Mouse (Mus musculus): Measurements from ENCODE around the gene Gm48552. TPM values are rescaled to one million over a fixed set of nuclear protein-coding genes. Genes with fewer than 3 reads are reported as not detected.

Gm48552 gene
- polyA plus RNA-seq, 1 experiment = 0.73 TPM

- peak overlapping the region; percentile 80 for H3K4me2 ChIP-seq (ENCODE audit: low read depth)
- no peaks in the 10 kb centered on the region for H3K36me3 ChIP-seq (ENCODE audit: control insufficient read depth, insufficient read depth)
- peak overlapping the region; percentile 55 for H3K4me3 ChIP-seq
Observed at GRCm38 (mm10) chr10:81356352-81356990, 32.3 kb upstream of the Gm48552 start.

GRCm38 (mm10) chr10:81356991-81357844, 31.6 kb upstream of the Gm48552 start, which contains the start of gene Mfsd12:
Gene Mfsd12 (plus strand): TSS chr10:81357491.
- H3K4me3 ChIP-seq = peak within 1 kb of the TSS; percentile 55
- peak within 1 kb of the TSS; percentile 92 for H3K4me2 ChIP-seq (ENCODE audit: low read depth)
- H3K79me2 ChIP-seq (ENCODE audit: control insufficient read depth, insufficient read depth) = peaks cover 5% of the 10 kb centered on the region
- H3K36me3 ChIP-seq (ENCODE audit: control insufficient read depth, insufficient read depth) = no peaks in the 10 kb centered on the region
- TF ChIP-seq POLR2AphosphoS2 (IDR thresholded peaks at IDR 0.05; ENCODE audit: insufficient read length, low read depth) (peak; percentile 86), TCF3 (IDR thresholded peaks at IDR 0.05; ENCODE audit: insufficient read length, low read depth) (no peak), USF1 (IDR thresholded peaks at IDR 0.05; ENCODE audit: low read depth) (no peak), CEBPB (IDR thresholded peaks at IDR 0.05; ENCODE audit: insufficient read depth, poor library complexity, severe bottlenecking) (no peak), POLR2A (IDR thresholded peaks at IDR 0.05; ENCODE audit: insufficient read length, low read depth) (peak; percentile 95), MYOD1 (IDR thresholded peaks at IDR 0.05; ENCODE audit: control insufficient read depth in 1 of 3, insufficient read length in 2 of 3, low read depth in 2 of 3) (peak in 1 of 3 experiments; percentile 35), REST (IDR thresholded peaks at IDR 0.05; ENCODE audit: insufficient read depth, insufficient read length) (no peak), MYOG (IDR thresholded peaks at IDR 0.05; ENCODE audit: control insufficient read depth in 1 of 3, insufficient read depth in 1 of 3, insufficient read length in 2 of 3, low read depth in 2 of 3) (peak in 1 of 3 experiments; percentile 25), SRF (IDR thresholded peaks at IDR 0.05; ENCODE audit: control insufficient read depth, insufficient read length, low read depth) (peak; percentile 64), E2F4 (IDR thresholded peaks at IDR 0.05; ENCODE audit: insufficient read depth) (no peak), TCF12 (IDR thresholded peaks at IDR 0.05; ENCODE audit: insufficient read depth, poor library complexity, severe bottlenecking) (no peak), MAX (IDR thresholded peaks at IDR 0.05; ENCODE audit: low read depth) (no peak)
- H3ac ChIP-seq (ENCODE audit: control insufficient read depth, insufficient read length) = peak within 1 kb of the TSS; percentile 25
- H3K27me3 ChIP-seq (ENCODE audit: control insufficient read depth, insufficient read depth, insufficient read length) = no peaks in the 10 kb centered on the region

More at GRCm38 (mm10) chr10:81356352-81356990, 32.3 kb upstream of the Gm48552 start:
- TF ChIP-seq REST (IDR thresholded peaks at IDR 0.05; ENCODE audit: insufficient read depth, insufficient read length) (no peak), MYOD1 (IDR thresholded peaks at IDR 0.05; ENCODE audit: control insufficient read depth in 1 of 3, insufficient read length in 2 of 3, low read depth in 2 of 3) (peak in 2 of 3 experiments; percentile 44 to 88), MYOG (IDR thresholded peaks at IDR 0.05; ENCODE audit: control insufficient read depth in 1 of 3, insufficient read depth in 1 of 3, insufficient read length in 2 of 3, low read depth in 2 of 3) (peak in 1 of 3 experiments; percentile 75)
- Histone ChIP-seq H3ac (ENCODE audit: control insufficient read depth, insufficient read length) (no peak overlapping the region), H3K27me3 (ENCODE audit: control insufficient read depth, insufficient read depth, insufficient read length) (no peaks in the 10 kb centered on the region), H3K79me2 (ENCODE audit: control insufficient read depth, insufficient read depth) (peaks cover 5% of the 10 kb centered on the region)

- peak overlapping the region; percentile 92 for H3K4me2 ChIP-seq (ENCODE audit: low read depth)
- H3K79me2 ChIP-seq (ENCODE audit: control insufficient read depth, insufficient read depth) = peaks cover 5% of the 10 kb centered on the region
- H3K36me3 ChIP-seq (ENCODE audit: control insufficient read depth, insufficient read depth) = no peaks in the 10 kb centered on the region
- peak in 1 of 3 experiments; percentile 40 for TF ChIP-seq MYOG (IDR thresholded peaks at IDR 0.05; ENCODE audit: control insufficient read depth in 1 of 3, insufficient read depth in 1 of 3, insufficient read length in 2 of 3, low read depth in 2 of 3)
- TF ChIP-seq TCF12 (IDR thresholded peaks at IDR 0.05; ENCODE audit: insufficient read depth, poor library complexity, severe bottlenecking) = no peak
- no peak for TF ChIP-seq REST (IDR thresholded peaks at IDR 0.05; ENCODE audit: insufficient read depth, insufficient read length)
- peak overlapping the region; percentile 25 for H3ac ChIP-seq (ENCODE audit: control insufficient read depth, insufficient read length)
- peak overlapping the region; percentile 55 for H3K4me3 ChIP-seq
- no peaks in the 10 kb centered on the region for H3K27me3 ChIP-seq (ENCODE audit: control insufficient read depth, insufficient read depth, insufficient read length)
Observed at GRCm38 (mm10) chr10:81358209-81358608, 30.6 kb upstream of the Gm48552 start.

DNA sequence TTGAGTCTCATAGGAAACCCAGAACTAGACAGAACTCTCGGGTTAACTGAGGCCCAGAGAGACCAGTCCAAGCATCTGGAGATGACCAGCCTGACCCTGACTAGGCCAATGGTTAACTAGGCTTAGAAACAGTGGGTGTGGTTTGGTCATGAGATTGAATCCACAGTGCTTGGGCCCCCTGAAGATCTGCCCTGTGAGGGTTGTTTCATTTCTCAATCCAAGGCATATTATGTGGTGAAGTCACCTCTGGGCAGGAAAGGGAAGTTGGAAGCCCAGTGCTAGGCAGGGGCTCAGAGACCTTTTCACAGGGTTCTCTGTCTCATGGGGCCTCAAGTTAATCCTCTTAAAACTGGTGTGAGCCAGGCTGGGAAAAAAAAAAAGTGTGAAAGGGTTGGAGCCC, 30.0 kb upstream of the Gm48552 start:
- peak overlapping the region; percentile 55 for H3K4me3 ChIP-seq
- no peaks in the 10 kb centered on the region for H3K27me3 ChIP-seq (ENCODE audit: control insufficient read depth, insufficient read depth, insufficient read length)
- H3K79me2 ChIP-seq (ENCODE audit: control insufficient read depth, insufficient read depth) = peaks cover 5% of the 10 kb centered on the region
- peak overlapping the region; percentile 92 for H3K4me2 ChIP-seq (ENCODE audit: low read depth)
- no peaks in the 10 kb centered on the region for H3K36me3 ChIP-seq (ENCODE audit: control insufficient read depth, insufficient read depth)
- no peak overlapping the region for H3ac ChIP-seq (ENCODE audit: control insufficient read depth, insufficient read length)
- TF ChIP-seq POLR2A (IDR thresholded peaks at IDR 0.05; ENCODE audit: insufficient read length, low read depth) = no peak
- TF ChIP-seq TCF3 (IDR thresholded peaks at IDR 0.05; ENCODE audit: insufficient read length, low read depth) = no peak
- no peak for TF ChIP-seq SRF (IDR thresholded peaks at IDR 0.05; ENCODE audit: control insufficient read depth, insufficient read length, low read depth)
- no peak for TF ChIP-seq MAX (IDR thresholded peaks at IDR 0.05; ENCODE audit: low read depth)
- TF ChIP-seq POLR2AphosphoS2 (IDR thresholded peaks at IDR 0.05; ENCODE audit: insufficient read length, low read depth) = no peak
- no peak for TF ChIP-seq MYOD1 (IDR thresholded peaks at IDR 0.05; ENCODE audit: control insufficient read depth in 1 of 3, insufficient read length in 2 of 3, low read depth in 2 of 3)

DNA sequence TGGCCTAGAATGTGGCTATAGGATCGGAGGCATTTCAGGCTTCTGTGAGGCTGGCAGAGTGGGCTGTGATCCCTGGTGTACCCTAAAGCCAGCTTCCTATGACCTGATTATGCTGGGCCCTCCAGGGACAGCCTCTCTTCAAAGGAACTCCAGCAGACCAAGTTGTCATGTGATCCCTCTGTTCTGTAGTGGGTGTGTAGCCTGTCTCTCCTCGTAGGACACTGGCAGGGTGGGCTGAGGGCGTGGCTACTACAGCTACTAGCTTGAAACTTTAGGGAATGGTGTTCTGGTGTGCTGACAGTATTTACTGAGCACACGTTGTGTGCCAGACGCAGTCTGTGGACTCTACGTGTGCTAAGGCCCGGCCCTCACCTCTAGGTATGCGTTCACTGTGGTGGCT, 28.1 kb upstream of the Gm48552 start:
- Histone ChIP-seq H3K4me2 (ENCODE audit: low read depth) (peak overlapping the region; percentile 44), H3K36me3 (ENCODE audit: control insufficient read depth, insufficient read depth) (no peaks in the 10 kb centered on the region), H3K27me3 (ENCODE audit: control insufficient read depth, insufficient read depth, insufficient read length) (no peaks in the 10 kb centered on the region), H3K79me2 (ENCODE audit: control insufficient read depth, insufficient read depth) (peaks cover 5% of the 10 kb centered on the region), H3ac (ENCODE audit: control insufficient read depth, insufficient read length) (no peak overlapping the region), H3K4me3 (no peak overlapping the region)
- TF ChIP-seq MYOD1 (IDR thresholded peaks at IDR 0.05; ENCODE audit: control insufficient read depth in 1 of 3, insufficient read length in 2 of 3, low read depth in 2 of 3) = no peak
- TF ChIP-seq E2F4 (IDR thresholded peaks at IDR 0.05; ENCODE audit: insufficient read depth) = no peak
- peak; percentile 39 for TF ChIP-seq USF1 (IDR thresholded peaks at IDR 0.05; ENCODE audit: low read depth)

Measured in myocyte (in vitro differentiated cells).